Mouse (Mus musculus) embryonic facial prominence, embryonic 14.5 days (tissue): ENCODE data around the gene Tab3. TPM values are rescaled to one million over a fixed set of nuclear protein-coding genes. Genes with fewer than 3 reads are reported as not detected.

Experiments used
- ATAC-seq: fragments of 200-750 bp; cut with Nextera tagmentation; 2 replicates; pipeline ENCODE4 v1.8.0; 2017; ENCODE audit warnings: low read depth, moderate number of reproducible peaks, moderate TSS enrichment
- DNase-seq: peaks from one replicate; pipeline ENCODE4 v3.0.0-alpha.2; 2015; ENCODE audit warnings: low spot score
- H3K27ac ChIP-seq: fragments of 300-500 bp; sonication (generic); replicated peaks from 2 replicates; pipeline ENCODE4 v1.5.1; 2014; ENCODE audit warnings: low read depth, mild to moderate bottlenecking, low read length, moderate library complexity
- H3K27me3 ChIP-seq: fragments of 300-500 bp; sonication (generic); replicated peaks from 2 replicates; pipeline ENCODE4 v1.6.1; 2014; ENCODE audit warnings: low read length; ENCODE audit not compliant: control insufficient read depth, insufficient read depth
- H3K36me3 ChIP-seq: fragments of 300-500 bp; sonication (generic); 2 replicates; pipeline ENCODE4 v1.6.1; 2014; ENCODE audit warnings: low read length, mixed read lengths; ENCODE audit not compliant: control insufficient read depth, insufficient read depth
- H3K4me1 ChIP-seq: fragments of 300-500 bp; sonication (generic); 2 replicates; pipeline ENCODE4 v1.6.1; 2014; ENCODE audit warnings: antibody characterized with exemption, low read length; ENCODE audit not compliant: control insufficient read depth, insufficient read depth
- H3K4me2 ChIP-seq: fragments of 300-500 bp; sonication (generic); 2 replicates; pipeline ENCODE4 v1.6.1; 2014; ENCODE audit warnings: low read depth, mild to moderate bottlenecking, low read length, moderate library complexity, mixed read lengths
- H3K4me3 ChIP-seq: fragments of 300-500 bp; sonication (generic); 2 replicates; pipeline ENCODE4 v1.5.1; 2014; ENCODE audit warnings: low read depth, mild to moderate bottlenecking, low read length
- H3K9ac ChIP-seq: fragments of 300-500 bp; sonication (generic); 2 replicates; pipeline ENCODE4 v1.6.1; 2014; ENCODE audit warnings: low read depth, mild to moderate bottlenecking, low read length, moderate library complexity, mixed read lengths
- H3K9me3 ChIP-seq: fragments of 300-500 bp; sonication (generic); 2 replicates; pipeline ENCODE4 v1.6.1; 2016; ENCODE audit warnings: low read length; ENCODE audit not compliant: control insufficient read depth
- WGBS: fragments of 180-500 bp; shearing (Covaris S2); extraction: QIAGEN DNeasy Blood & Tissue Kit; methylation state at CpG from one replicate; pipeline ENCODE4 v1.1.7; 2014; 5-methylcytosine and 5-hydroxymethylcytosine counted together
- polyA plus RNA-seq: library from polyadenylated mRNA; unstranded; fragments of >200 nt; fragmentation: Nextera tagmentation; extraction: Ambion mirVana; gene quantifications from 2 replicates; pipeline ENCODE4 v1.2.1, GENCODE M21; 2014

The Tab3 gene
- 4.0 and 4.7 TPM in 2 replicates for polyA plus RNA-seq

DNA sequence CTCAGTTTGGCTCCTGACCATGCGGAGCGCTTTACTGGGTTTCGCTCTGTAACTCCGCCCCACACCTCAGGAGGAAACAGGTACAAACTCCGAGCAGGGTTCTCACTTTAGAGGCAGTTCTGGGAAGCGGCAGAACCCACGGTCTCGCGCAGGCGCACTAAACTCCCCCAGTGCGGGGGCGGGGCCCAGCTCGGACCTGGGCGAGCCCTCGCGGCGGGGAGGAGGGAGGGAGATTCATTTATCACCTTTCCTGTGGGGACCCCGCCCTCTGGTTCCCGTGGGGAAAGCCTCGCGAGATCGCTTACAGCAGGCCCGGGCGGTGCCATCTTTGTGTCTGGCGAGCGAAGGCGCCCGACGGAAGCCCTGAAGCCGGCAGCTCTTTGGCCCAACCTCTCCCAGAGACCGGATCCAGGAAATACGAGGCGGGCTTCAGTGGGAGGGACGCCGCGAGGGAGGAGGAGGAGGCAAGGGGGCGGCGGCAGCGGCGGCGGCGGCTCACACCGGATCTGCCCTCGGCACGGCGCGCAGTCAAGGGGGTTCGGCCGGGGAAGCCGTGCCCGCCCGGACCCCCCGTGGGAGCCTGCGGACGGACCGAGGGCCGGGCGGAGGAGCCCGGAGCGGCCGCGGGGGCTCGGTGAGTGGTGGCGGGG lies at the start of gene Tab3:
Gene Tab3, plus strand, starts transcription at position 491 of the 650 bp plus-strand sequence.
- no peak within 1 kb of the TSS; the same call in 1 of the 2 replicates for H3K27ac ChIP-seq
- H3K4me2 ChIP-seq: peak within 1 kb of the TSS; percentile 59
- ATAC-seq: peak; percentile 99
- H3K4me1 ChIP-seq: no peaks in the 10 kb centered on the region
- H3K9me3 ChIP-seq: no peaks in the 10 kb centered on the region
- H3K4me3 ChIP-seq: peak within 1 kb of the TSS; percentile 65
- H3K27me3 ChIP-seq: no peaks in the 10 kb centered on the region
- H3K36me3 ChIP-seq: no peaks in the 10 kb centered on the region
- 41% methylated on average over 15 of the region's 64 CpGs for WGBS
- peak; percentile 97 for DNase-seq
- peak within 1 kb of the TSS; percentile 78 for H3K9ac ChIP-seq

DNA sequence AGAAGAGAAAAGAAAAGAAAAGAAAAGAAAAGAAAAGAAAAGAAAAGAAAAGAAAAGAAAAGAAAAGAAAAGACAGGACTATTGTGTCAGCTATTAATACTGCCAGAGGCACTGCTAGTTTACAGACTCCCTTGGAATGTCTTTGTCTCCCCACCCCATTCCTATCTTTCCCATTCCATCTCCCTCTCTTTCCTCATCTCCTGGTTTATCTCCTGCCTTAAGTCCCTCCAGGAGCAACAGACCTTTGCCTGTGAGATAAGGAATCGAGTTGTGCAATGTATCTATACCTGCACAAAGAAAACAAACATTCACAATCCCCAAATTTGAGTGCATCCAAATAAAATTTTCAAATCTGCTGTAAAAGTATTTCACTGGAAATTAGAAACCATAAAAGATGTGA lies 48.3 kb upstream of the Tab3 start:
- no peaks in the 10 kb centered on the region for H3K27me3 ChIP-seq
- H3K27ac ChIP-seq: no peak overlapping the region
- no peaks in the 10 kb centered on the region for H3K4me1 ChIP-seq
- no peak for ATAC-seq
- no peaks in the 10 kb centered on the region for H3K9me3 ChIP-seq
- no peaks in the 10 kb centered on the region for H3K36me3 ChIP-seq
- H3K4me3 ChIP-seq: no peak overlapping the region
- no peak overlapping the region for H3K4me2 ChIP-seq
- no peak for DNase-seq
- H3K9ac ChIP-seq: no peak overlapping the region
- WGBS: 58% methylated on average over 1 of the region's 1 CpGs

DNA sequence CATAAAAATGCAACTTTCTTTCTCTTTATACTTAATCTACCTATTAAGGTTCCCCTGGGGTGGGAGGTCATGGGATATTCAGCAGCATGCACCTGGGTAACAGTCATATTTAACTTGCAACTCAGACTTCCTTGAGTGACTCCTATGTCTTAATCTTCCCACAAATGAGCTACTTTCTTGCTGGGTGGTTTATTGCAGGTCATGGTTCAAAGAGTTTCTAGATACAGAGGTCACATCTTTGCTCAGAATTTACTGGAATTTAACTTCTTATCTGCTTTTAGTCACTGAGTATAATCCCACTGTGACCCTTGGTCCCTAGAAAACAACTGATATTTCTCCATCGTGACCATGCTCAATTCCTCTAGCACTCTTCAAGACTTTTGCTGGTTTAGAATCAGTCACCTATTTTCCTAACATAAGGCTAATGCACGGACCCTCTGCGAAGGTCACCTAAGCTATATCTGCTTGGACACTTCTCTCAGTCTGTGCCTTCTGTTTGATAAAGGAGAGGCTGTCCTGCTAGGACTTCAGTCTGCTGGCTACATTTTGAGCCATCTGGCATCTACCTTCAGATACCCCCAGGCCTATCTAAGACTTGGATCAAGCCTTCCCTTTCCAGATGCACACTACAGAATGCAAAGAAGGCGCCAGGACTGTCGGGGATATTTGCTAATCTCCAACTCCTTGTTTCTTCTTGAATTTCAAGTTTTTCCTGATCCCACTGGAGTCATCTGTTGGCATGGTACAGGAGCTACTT lies 47.4 kb upstream of the Tab3 start:
- H3K4me3 ChIP-seq: no peak overlapping the region
- H3K4me1 ChIP-seq: no peaks in the 10 kb centered on the region
- H3K4me2 ChIP-seq: no peak overlapping the region
- no peaks in the 10 kb centered on the region for H3K27me3 ChIP-seq
- WGBS: 61% methylated on average over 5 of the region's 5 CpGs
- no peaks in the 10 kb centered on the region for H3K9me3 ChIP-seq
- H3K9ac ChIP-seq: no peak overlapping the region
- H3K27ac ChIP-seq: no peak overlapping the region
- ATAC-seq (no peak), DNase-seq (peak; percentile 1)
- no peaks in the 10 kb centered on the region for H3K36me3 ChIP-seq

DNA sequence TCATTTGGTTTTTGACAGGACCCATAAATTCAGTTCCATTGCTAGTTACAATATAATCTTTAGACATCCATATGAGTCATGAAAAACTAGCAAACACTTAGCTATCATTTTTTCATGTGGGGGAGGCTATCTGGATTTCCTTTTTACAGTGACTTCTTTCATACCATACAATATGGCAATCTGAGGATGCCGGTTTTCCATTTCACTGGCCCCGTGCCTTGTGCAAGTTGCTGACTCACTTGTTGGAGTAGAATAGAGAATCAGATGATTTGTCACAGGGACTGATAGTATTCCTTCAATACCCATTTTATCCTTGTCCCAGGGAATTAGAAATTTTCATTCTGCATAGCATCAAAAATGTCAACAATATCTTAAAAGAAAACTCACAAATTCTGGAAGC lies 14.9 kb upstream of the Tab3 start:
- no peaks in the 10 kb centered on the region for H3K4me1 ChIP-seq
- ATAC-seq (no peak), DNase-seq (no peak)
- WGBS: 67% methylated on average over 2 of the region's 2 CpGs
- H3K4me2 ChIP-seq: no peak overlapping the region
- no peaks in the 10 kb centered on the region for H3K36me3 ChIP-seq
- H3K27me3 ChIP-seq: no peaks in the 10 kb centered on the region
- no peak overlapping the region for H3K9ac ChIP-seq
- H3K4me3 ChIP-seq: no peak overlapping the region
- H3K9me3 ChIP-seq: no peaks in the 10 kb centered on the region
- H3K27ac ChIP-seq: no peak overlapping the region

DNA sequence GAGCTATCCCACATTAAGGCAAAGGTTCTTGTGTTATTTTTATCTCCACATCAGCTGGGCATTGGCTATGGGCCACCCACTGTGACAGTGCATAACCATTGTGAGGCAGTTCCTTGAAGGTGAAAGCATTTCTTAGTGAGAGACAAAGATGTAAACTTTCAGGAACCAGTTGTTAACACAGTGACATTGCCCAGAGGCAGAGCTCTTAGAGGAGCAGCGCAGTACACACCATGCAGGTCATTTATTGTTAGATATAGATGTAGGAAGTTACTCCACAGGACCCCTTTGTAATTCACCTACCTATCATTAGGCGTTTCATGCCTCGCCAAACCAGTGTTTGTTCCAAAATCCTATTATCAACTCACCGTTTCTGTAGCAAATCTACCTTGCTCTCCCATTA lies 7.6 kb upstream of the Tab3 start:
- no peak overlapping the region for H3K4me2 ChIP-seq
- 74% methylated on average over 4 of the region's 4 CpGs for WGBS
- no peaks in the 10 kb centered on the region for H3K36me3 ChIP-seq
- no peak overlapping the region for H3K27ac ChIP-seq
- no peak overlapping the region for H3K4me3 ChIP-seq
- no peak overlapping the region for H3K9ac ChIP-seq
- ATAC-seq (no peak), DNase-seq (no peak)
- H3K9me3 ChIP-seq: no peaks in the 10 kb centered on the region
- no peaks in the 10 kb centered on the region for H3K4me1 ChIP-seq
- H3K27me3 ChIP-seq: no peaks in the 10 kb centered on the region

DNA sequence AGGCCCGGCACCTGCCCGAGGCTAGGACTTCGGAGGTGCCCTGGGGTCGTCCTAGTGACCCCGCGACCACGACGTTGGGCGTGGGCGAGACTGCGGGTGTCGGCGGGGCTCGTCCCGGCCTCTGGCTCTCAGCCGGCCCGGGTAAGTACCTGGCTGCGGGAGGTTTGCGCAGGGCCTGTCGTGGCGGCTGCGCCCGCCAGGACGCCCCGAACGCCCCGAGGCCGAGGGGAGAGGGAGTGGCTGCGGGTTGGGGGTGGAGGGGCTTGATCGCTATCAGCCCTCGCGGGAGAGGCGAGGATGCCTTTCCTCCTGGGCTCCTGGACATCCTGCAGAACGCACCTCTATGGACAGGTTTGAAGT lies 340 bp downstream of the Tab3 start:
- H3K4me1 ChIP-seq: no peaks in the 10 kb centered on the region
- no peaks in the 10 kb centered on the region for H3K36me3 ChIP-seq
- no peaks in the 10 kb centered on the region for H3K27me3 ChIP-seq
- H3K27ac ChIP-seq: no peak overlapping the region; the same call in 1 of the 2 replicates
- peak; percentile 3 for DNase-seq
- H3K4me2 ChIP-seq: peak overlapping the region; percentile 59
- ATAC-seq: peak; percentile 73
- 19% methylated on average over 24 of the region's 34 CpGs for WGBS
- peak overlapping the region; percentile 78 for H3K9ac ChIP-seq
- peak overlapping the region; percentile 65 for H3K4me3 ChIP-seq
- no peaks in the 10 kb centered on the region for H3K9me3 ChIP-seq

DNA sequence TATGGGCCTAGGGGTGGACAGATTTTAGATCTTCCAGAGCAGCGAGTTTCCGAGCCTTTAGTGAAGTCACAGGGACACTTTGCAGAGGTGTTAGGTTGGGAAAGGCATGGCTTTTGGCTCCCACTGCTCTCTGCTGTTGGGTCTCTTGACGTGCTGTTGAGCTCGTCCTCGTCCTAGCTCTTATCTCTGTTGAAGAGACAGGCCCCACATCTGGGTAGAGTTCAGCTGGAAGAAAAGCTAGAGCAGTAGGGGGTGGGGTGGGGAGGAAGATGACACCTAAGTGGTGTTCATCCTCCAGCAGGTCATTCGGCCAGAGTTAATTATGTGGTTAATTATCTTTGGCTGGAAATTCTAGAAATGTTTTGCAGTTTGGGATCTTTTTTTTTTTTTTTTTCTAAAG lies 2.5 kb downstream of the Tab3 start:
- H3K4me1 ChIP-seq: no peaks in the 10 kb centered on the region
- DNase-seq (no peak), ATAC-seq (no peak)
- H3K27ac ChIP-seq: no peak overlapping the region
- H3K4me3 ChIP-seq: no peak overlapping the region
- no peaks in the 10 kb centered on the region for H3K36me3 ChIP-seq
- WGBS: 64% methylated on average over 6 of the region's 6 CpGs
- no peak overlapping the region for H3K4me2 ChIP-seq
- H3K9ac ChIP-seq: no peak overlapping the region
- no peaks in the 10 kb centered on the region for H3K9me3 ChIP-seq
- H3K27me3 ChIP-seq: no peaks in the 10 kb centered on the region

DNA sequence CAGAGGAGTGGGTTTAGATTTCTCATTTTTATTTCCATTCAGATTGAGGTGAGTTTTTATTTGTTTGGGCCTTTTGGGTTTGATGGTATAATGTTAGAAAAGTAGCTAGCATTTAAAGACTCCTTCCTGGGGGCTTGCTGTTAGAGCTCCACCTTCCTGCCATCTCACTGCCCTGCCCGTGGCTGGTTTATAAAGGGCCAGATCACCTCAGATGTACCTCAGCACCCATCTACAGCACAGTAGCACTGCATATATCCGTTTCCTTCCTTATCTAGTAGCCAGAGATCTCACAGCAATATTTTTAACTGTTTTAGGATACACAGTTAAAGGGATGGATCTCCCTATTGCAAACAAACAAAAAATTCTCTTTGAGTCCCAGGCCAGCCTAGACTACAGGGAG lies 6.9 kb downstream of the Tab3 start:
- 70% methylated on average over 2 of the region's 2 CpGs for WGBS
- Histone ChIP-seq H3K4me3 (no peak overlapping the region), H3K9ac (no peak overlapping the region), H3K27me3 (no peaks in the 10 kb centered on the region), H3K27ac (no peak overlapping the region), H3K36me3 (no peaks in the 10 kb centered on the region), H3K4me2 (no peak overlapping the region), H3K4me1 (no peaks in the 10 kb centered on the region), H3K9me3 (no peaks in the 10 kb centered on the region)
- ATAC-seq (no peak), DNase-seq (no peak)

DNA sequence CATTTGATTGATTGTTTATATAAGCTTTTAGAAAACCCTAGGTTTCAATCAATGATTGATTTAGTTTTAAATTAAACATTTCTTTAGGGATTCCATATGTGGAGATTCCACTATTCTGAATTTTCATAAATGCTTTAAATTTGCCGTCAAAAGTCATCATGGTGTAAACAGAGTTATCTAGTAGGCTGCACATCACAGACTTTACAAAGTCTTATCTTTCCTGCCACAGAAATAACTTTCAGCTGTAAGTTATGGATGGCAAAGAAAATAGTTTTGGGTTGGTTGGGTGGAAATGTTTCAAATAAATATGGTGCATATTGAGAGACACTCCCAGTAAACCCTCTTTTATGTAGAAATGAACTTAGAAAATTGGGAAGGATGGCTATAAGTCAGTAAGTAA lies 8.7 kb downstream of the Tab3 start:
- H3K4me1 ChIP-seq: no peaks in the 10 kb centered on the region
- ATAC-seq (no peak), DNase-seq (no peak)
- H3K4me2 ChIP-seq: no peak overlapping the region
- no peak overlapping the region for H3K4me3 ChIP-seq
- no peak overlapping the region for H3K27ac ChIP-seq
- no peaks in the 10 kb centered on the region for H3K36me3 ChIP-seq
- H3K27me3 ChIP-seq: no peaks in the 10 kb centered on the region
- no peak overlapping the region for H3K9ac ChIP-seq
- H3K9me3 ChIP-seq: no peaks in the 10 kb centered on the region
- WGBS: 75% methylated on average over 1 of the region's 1 CpGs
